Mouse (Mus musculus): Measurements from ENCODE around the gene Cym. TPM values are rescaled to one million over a fixed set of nuclear protein-coding genes. Genes with fewer than 3 reads are reported as not detected.

Gene Cym
- polyA plus RNA-seq, 1 experiment from 2014 or later = 0.13 TPM

DNA sequence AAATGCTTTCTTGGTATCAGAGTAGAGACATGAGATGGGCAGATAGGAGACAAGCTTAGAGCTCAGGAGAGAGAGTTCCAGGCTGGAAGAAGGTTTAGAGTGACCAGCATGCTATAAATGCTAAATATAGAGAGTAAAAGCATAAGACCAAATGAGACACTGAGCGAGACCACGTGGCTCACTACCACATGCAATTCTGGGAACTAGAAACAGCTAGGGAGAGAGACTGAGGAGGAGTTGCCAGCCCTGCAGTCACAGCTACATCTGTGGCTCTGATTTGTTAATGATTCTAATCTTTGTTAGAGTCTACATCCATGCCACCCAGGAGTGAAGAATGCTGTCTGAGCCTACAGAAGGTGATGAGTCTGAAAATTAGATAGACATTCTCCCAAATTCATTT, 52.0 kb downstream of the Cym start:
- ATAC-seq = no peak
- H3K27me3 ChIP-seq (replicated peaks; ENCODE audit: control insufficient read depth, insufficient read depth, low read length) = no peaks in the 10 kb centered on the region
- WGBS = 78% methylated on average over 2 of the region's 2 CpGs
- no peaks in the 10 kb centered on the region for H3K9me3 ChIP-seq (ENCODE audit: control insufficient read depth, low read length)
- no peak overlapping the region for H3K4me2 ChIP-seq (ENCODE audit: low read length)
- H3K27ac ChIP-seq (ENCODE audit: low read depth, low read length) = no peak overlapping the region
- no peaks in the 10 kb centered on the region for H3K4me1 ChIP-seq (ENCODE audit: control insufficient read depth, insufficient read depth, low read depth, low read length)
- H3K4me3 ChIP-seq (ENCODE audit: low read length) = no peak overlapping the region
- H3K9ac ChIP-seq (ENCODE audit: low read depth, low read length) = no peak overlapping the region
- H3K36me3 ChIP-seq (ENCODE audit: control insufficient read depth, insufficient read depth, low read length) = no peaks in the 10 kb centered on the region

DNA sequence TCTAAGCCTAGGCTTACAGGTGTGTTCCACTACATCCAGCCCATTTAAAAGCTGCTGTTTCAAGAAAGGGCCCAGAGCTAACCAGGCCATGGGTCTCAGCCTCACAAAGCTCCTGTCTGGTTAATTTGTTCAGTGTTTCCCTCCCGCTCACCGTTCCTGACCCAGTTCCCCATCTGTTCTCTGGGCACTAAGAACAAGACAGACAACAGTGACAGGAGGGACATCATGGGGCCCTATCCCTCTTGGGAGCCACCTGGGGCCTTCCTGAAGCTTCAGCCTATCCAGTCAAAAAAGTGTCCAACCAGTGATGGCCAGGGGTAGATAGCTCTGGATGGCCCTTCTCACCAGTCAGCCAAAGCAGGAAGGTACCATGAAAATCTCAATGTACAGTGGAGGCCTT, 58.8 kb downstream of the Cym start:
- Histone ChIP-seq H3K9me3 (ENCODE audit: control insufficient read depth, low read length) (no peaks in the 10 kb centered on the region), H3K4me1 (ENCODE audit: control insufficient read depth, insufficient read depth, low read depth, low read length) (peaks cover 5% of the 10 kb centered on the region), H3K36me3 (ENCODE audit: control insufficient read depth, insufficient read depth, low read length) (no peaks in the 10 kb centered on the region), H3K4me2 (ENCODE audit: low read length) (no peak overlapping the region), H3K9ac (ENCODE audit: low read depth, low read length) (no peak overlapping the region), H3K27me3 (replicated peaks; ENCODE audit: control insufficient read depth, insufficient read depth, low read length) (no peaks in the 10 kb centered on the region), H3K4me3 (ENCODE audit: low read length) (no peak overlapping the region), H3K27ac (ENCODE audit: low read depth, low read length) (no peak overlapping the region)
- WGBS = 58% methylated on average over 2 of the region's 2 CpGs
- no peak for ATAC-seq

Other genes starting within 250 kb of the Cym start
- gene Kcna3, start 185.6 kb downstream of the Cym start, polyA plus RNA-seq (2015; fragmentation: Nextera tagmentation; extraction: Ambion mirVana) = 10.3 and 11.3 TPM in 2 replicates
- 1.9 and 2.6 TPM in 2 replicates for gene Kcna2, start 120.6 kb downstream of the Cym start, polyA plus RNA-seq (2015; fragmentation: Nextera tagmentation; extraction: Ambion mirVana)
- gene Kcna10, start 38.7 kb downstream of the Cym start, polyA plus RNA-seq (2015; fragmentation: Nextera tagmentation; extraction: Ambion mirVana) = not detected in 2 replicates
- gene A630076J17Rik, start 8.9 kb upstream of the Cym start, polyA plus RNA-seq (2015; fragmentation: Nextera tagmentation; extraction: Ambion mirVana) = not detected in 2 replicates
- gene Prok1, start 18.0 kb upstream of the Cym start, polyA plus RNA-seq (2015; fragmentation: Nextera tagmentation; extraction: Ambion mirVana) = 0.17 and 0.19 TPM in 2 replicates
- 180 and 182 TPM in 2 replicates for gene Lamtor5, start 57.1 kb upstream of the Cym start, polyA plus RNA-seq (2015; fragmentation: Nextera tagmentation; extraction: Ambion mirVana)
- 3.0 and 3.1 TPM in 2 replicates for gene Slc16a4, start 69.5 kb upstream of the Cym start, polyA plus RNA-seq (2015; fragmentation: Nextera tagmentation; extraction: Ambion mirVana)
- 5.3 and 6.5 TPM in 2 replicates for gene Rbm15, start 111.9 kb upstream of the Cym start, polyA plus RNA-seq (2015; fragmentation: Nextera tagmentation; extraction: Ambion mirVana)
- gene Kcnc4, start 237.8 kb upstream of the Cym start, polyA plus RNA-seq (2015; fragmentation: Nextera tagmentation; extraction: Ambion mirVana) = 8.7 and 9.7 TPM in 2 replicates

Data from hindbrain, embryonic 16.5 days (tissue).